Mouse (Mus musculus) C2C12 (cell line): ENCODE results near the gene Actr1a. TPM values are rescaled to one million over a fixed set of nuclear protein-coding genes. Genes with fewer than 3 reads are reported as not detected.

Experiments
- H3K27me3 ChIP-seq: one replicate; pipeline ENCODE4 v1.6.1; 2011; ENCODE audit not compliant: control insufficient read depth, insufficient read depth, insufficient read length
- H3K36me3 ChIP-seq: one replicate; pipeline ENCODE4 v1.6.1; 2011; ENCODE audit not compliant: control insufficient read depth, insufficient read depth
- H3K4me3 ChIP-seq: one replicate; pipeline ENCODE4 v1.5.1; 2011; ENCODE audit warnings: mild to moderate bottlenecking, control low read depth; ENCODE audit not compliant: poor library complexity, insufficient read depth, severe bottlenecking
- H3K79me2 ChIP-seq: one replicate; pipeline ENCODE4 v1.6.1; 2011; ENCODE audit not compliant: control insufficient read depth, insufficient read depth
- H3K79me3 ChIP-seq: one replicate; pipeline ENCODE4 v1.6.1; 2011; ENCODE audit warnings: low read depth, control low read depth
- H3ac ChIP-seq: one replicate; pipeline ENCODE3; 2011; ENCODE audit warnings: low read depth; ENCODE audit not compliant: control insufficient read depth, insufficient read length
- CEBPB ChIP-seq: IDR thresholded peaks from one replicate; pipeline ENCODE4 v1.6.1; 2011; ENCODE audit warnings: low read depth, mild to moderate bottlenecking, control low read depth, moderate library complexity
- CTCF ChIP-seq: IDR thresholded peaks from one replicate; pipeline ENCODE4 v1.5.1; 2011; ENCODE audit not compliant: control insufficient read depth, insufficient read depth, insufficient read length
- FOSL1 ChIP-seq: IDR thresholded peaks from one replicate; pipeline ENCODE4 v1.8.0; 2011; ENCODE audit warnings: mild to moderate bottlenecking, low read length; ENCODE audit not compliant: poor library complexity, insufficient read depth, severe bottlenecking
- MAX ChIP-seq: IDR thresholded peaks from one replicate; pipeline ENCODE4 v1.6.1; 2011; ENCODE audit warnings: mild to moderate bottlenecking, control low read depth
- MYOD1 ChIP-seq: IDR thresholded peaks from one replicate; pipeline ENCODE4 v1.6.1; 2011; ENCODE audit warnings: low read depth; ENCODE audit not compliant: control insufficient read depth, insufficient read length
- MYOG ChIP-seq: IDR thresholded peaks from one replicate; pipeline ENCODE4 v1.6.1; 2011; ENCODE audit not compliant: control insufficient read depth, insufficient read length; ENCODE audit errors: extremely low read depth
- USF1 ChIP-seq: IDR thresholded peaks from one replicate; pipeline ENCODE4 v1.6.1; 2011; ENCODE audit warnings: low read depth, mild to moderate bottlenecking, control low read depth, moderate library complexity
- microRNA-seq: library from miRNA; unstranded; fragments of <30 nt; microRNA quantifications from one replicate; pipeline ENCODE4, GENCODE M21; 2019; ENCODE audit warnings: borderline microRNAs expressed
- polyA plus RNA-seq: library from polyadenylated mRNA; unstranded; fragments of >200 nt; fragmentation: generic; extraction: Trizol; gene quantifications from one replicate; pipeline ENCODE4 v1.2.1, GENCODE M21; 2012; ENCODE audit warnings: missing spikeins

The Actr1a gene
- polyA plus RNA-seq, 1 experiment: 149 TPM

DNA sequence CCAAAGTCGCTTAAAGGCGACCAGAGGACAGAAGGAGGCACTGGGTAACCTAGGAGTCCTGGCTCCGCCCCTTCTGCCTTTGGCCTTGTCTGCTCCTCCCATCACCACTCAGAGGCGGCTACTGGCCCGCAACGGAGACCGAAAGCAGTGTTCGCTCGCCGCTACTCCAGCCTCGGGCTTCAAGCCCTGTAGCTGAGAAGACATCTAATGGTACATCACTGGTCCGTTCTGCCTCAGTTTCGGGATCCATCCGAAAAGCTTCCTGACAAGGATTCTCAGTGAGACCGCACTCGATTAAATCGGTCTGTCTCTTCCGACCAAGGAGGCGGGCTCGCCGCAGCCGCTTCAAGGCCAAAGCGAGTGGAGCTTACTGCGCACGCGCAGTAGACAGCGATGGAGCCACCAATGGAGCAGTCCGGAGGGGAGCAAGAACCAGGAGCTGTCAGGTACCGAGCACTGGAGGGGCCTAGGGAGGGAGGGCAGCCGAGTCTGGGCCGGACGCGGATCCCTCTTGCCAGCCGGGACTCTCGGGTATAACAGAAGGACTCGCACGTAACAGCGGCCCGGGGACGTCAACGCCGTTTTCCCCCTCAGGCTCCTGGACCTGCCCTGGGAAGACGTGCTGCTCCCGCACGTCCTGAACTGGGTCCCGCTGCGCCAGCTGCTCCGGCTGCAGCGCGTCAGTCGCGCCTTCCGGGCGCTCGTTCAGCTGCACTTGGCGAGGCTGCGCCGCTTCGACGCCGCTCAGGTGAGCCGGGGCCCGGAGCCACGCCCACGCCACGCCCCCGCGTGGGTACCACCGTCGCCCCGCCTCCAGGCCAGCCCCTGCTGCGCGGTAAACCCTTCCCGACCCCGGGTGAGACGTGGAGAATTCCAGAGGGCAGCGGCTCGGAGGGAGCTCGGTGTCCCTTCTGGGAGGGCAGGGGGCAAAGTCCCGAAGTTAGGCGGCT lies 67.2 kb downstream of the Actr1a start, which contains the start of gene Fbxl15:
Gene Fbxl15, plus strand, starts transcription at position 104 of the 950 bp plus-strand sequence.
- Histone ChIP-seq H3K79me2 (no peaks in the 10 kb centered on the region), H3K36me3 (no peaks in the 10 kb centered on the region), H3ac (peak within 1 kb of the TSS; percentile 80), H3K4me3 (peak within 1 kb of the TSS; percentile 52), H3K79me3 (no peaks in the 10 kb centered on the region), H3K27me3 (peaks cover 19% of the 10 kb centered on the region)
- TF ChIP-seq MYOD1: no peak
- TF ChIP-seq CEBPB: no peak
- no peak for TF ChIP-seq USF1
- peak; percentile 15 for TF ChIP-seq MAX
- TF ChIP-seq CTCF: no peak

- Histone ChIP-seq H3K79me2 (no peaks in the 10 kb centered on the region), H3K79me3 (no peaks in the 10 kb centered on the region), H3K27me3 (peaks cover 22% of the 10 kb centered on the region), H3K36me3 (no peaks in the 10 kb centered on the region), H3ac (no peak overlapping the region), H3K4me3 (peak overlapping the region; percentile 52)
- TF ChIP-seq MYOD1 (no peak), USF1 (no peak), CTCF (no peak), FOSL1 (no peak), MAX (no peak), MYOG (no peak), CEBPB (no peak)
Observed at GRCm38 (mm10) chr19:46327531-46328064, 68.0 kb downstream of the Actr1a start.

Small RNAs within 50 kb of the gene (microRNA-seq; reads per million reads assigned to microRNA genes)
- gene Mir146b: 2.5 reads per million, percentile 42 among the genes with 10 or more reads in this experiment

Other genes with a start within 250 kb of the Actr1a start
- gene Pitx3, start 247.4 kb downstream of the Actr1a start, polyA plus RNA-seq: 8.3 TPM
- 40.8 TPM for gene Gbf1, start 243.2 kb downstream of the Actr1a start, polyA plus RNA-seq
- gene Nfkb2, start 91.4 kb downstream of the Actr1a start, polyA plus RNA-seq: 47.8 TPM
- 11.8 TPM for gene Psd, start 68.6 kb downstream of the Actr1a start, polyA plus RNA-seq
- 13.1 TPM for gene Fbxl15, start 67.6 kb downstream of the Actr1a start, polyA plus RNA-seq
- gene Cuedc2, start 57.0 kb downstream of the Actr1a start, polyA plus RNA-seq: 161 TPM
- 1.3 TPM for gene Mfsd13a, start 54.6 kb downstream of the Actr1a start, polyA plus RNA-seq
- gene 2310034G01Rik, start 45.4 kb downstream of the Actr1a start, polyA plus RNA-seq: 0.92 TPM
- 17.8 TPM for gene Sufu, start 1.1 kb upstream of the Actr1a start, polyA plus RNA-seq
- 26.8 TPM for gene Trim8, start 106.0 kb upstream of the Actr1a start, polyA plus RNA-seq
- 81.4 TPM for gene Arl3, start 177.4 kb upstream of the Actr1a start, polyA plus RNA-seq
- gene Sfxn2, start 177.6 kb upstream of the Actr1a start, polyA plus RNA-seq: 1.4 TPM
- 33.5 TPM for gene Wbp1l, start 203.3 kb upstream of the Actr1a start, polyA plus RNA-seq